In genomic region chr13:5847736-5848135, GRCm38 (mm10) we compare ENCODE assay signal across 12 mouse cellular contexts.
"Had no signal": no experiment of that assay in that cellular context is flagged by ENCODE, and none has a peak within 500 bp of the region (broad histone marks: within the 10 kb centered on the region; RNA-seq: fewer than 3 reads in every experiment).

No protein-coding gene starts in this region.

- H3K27ac ChIP-seq: limb, embryonic 13.5 days; lung, embryonic 15.5 days; macrophage; midbrain, embryonic 15.5 days; neural tube, embryonic 12.5 days; stomach, postnatal 0 days had no signal

- H3K4me2 ChIP-seq: limb, embryonic 13.5 days; lung, embryonic 15.5 days; midbrain, embryonic 15.5 days; neural tube, embryonic 12.5 days had no signal

- H3K36me3 ChIP-seq: limb, embryonic 13.5 days; lung, embryonic 15.5 days; midbrain, embryonic 15.5 days; neural tube, embryonic 12.5 days had no signal

- H3K9ac ChIP-seq: limb, embryonic 13.5 days; lung, embryonic 15.5 days; midbrain, embryonic 15.5 days; neural tube, embryonic 12.5 days had no signal

- H3K4me3 ChIP-seq: limb, embryonic 13.5 days; lung, embryonic 15.5 days; midbrain, embryonic 15.5 days; neural tube, embryonic 12.5 days had no signal

- H3K9me3 ChIP-seq: limb, embryonic 13.5 days; lung, embryonic 15.5 days; midbrain, embryonic 15.5 days; neural tube, embryonic 12.5 days had no signal

- H3K27me3 ChIP-seq: limb, embryonic 13.5 days; lung, embryonic 15.5 days; midbrain, embryonic 15.5 days; neural tube, embryonic 12.5 days had no signal

- ATAC-seq: intestine, postnatal 0 days; midbrain, embryonic 15.5 days had no signal

- DNase-seq: kidney, adult 8-10 months; kidney, postnatal 36 days; left cerebral cortex, postnatal 4 days; lung, postnatal 14 days; thymus, postnatal 4 days had no signal

- H3K4me1 ChIP-seq: limb, embryonic 13.5 days; midbrain, embryonic 15.5 days; neural tube, embryonic 12.5 days had no signal
